Mouse (Mus musculus) heart, adult 2 months (tissue): ENCODE measurements around the gene Nckap5. TPM values are rescaled to one million over a fixed set of nuclear protein-coding genes. Genes with fewer than 3 reads are reported as not detected.

ENCODE experiments used
- DNase-seq, 2 experiments: peaks; one replicate each; pipeline ENCODE4 v3.0.0; 2021
- H3K27ac ChIP-seq: fragments of 200-600 bp; 2 replicates; pipeline ENCODE4 v1.8.1; 2022
- H3K27me3 ChIP-seq: fragments of 200-500 bp; 2 replicates; pipeline ENCODE4 v1.6.1; 2012; ENCODE audit warnings: mild to moderate bottlenecking, low read length, inconsistent platforms, mixed read lengths; ENCODE audit not compliant: control insufficient read depth, insufficient read depth
- H3K36me3 ChIP-seq: fragments of 200-500 bp; 2 replicates; pipeline ENCODE4 v1.6.1; 2012; ENCODE audit warnings: low read length, inconsistent platforms; ENCODE audit not compliant: control insufficient read depth, insufficient read depth
- H3K4me1 ChIP-seq: fragments of 200-500 bp; 2 replicates; pipeline ENCODE4 v1.6.1; 2011; ENCODE audit warnings: low read length; ENCODE audit not compliant: control insufficient read depth, insufficient read depth
- H3K4me3 ChIP-seq: fragments of 200-600 bp; 2 replicates; pipeline ENCODE4 v1.8.1; 2022
- H3K79me2 ChIP-seq: fragments of 200-500 bp; replicated peaks from 2 replicates; pipeline ENCODE4 v1.6.1; 2012; ENCODE audit warnings: mild to moderate bottlenecking, inconsistent platforms, low read length, moderate library complexity, mixed read lengths; ENCODE audit not compliant: control insufficient read depth, insufficient read depth
- H3K9ac ChIP-seq: fragments of 200-500 bp; 2 replicates; pipeline ENCODE4 v1.6.1; 2012; ENCODE audit warnings: low read depth, mild to moderate bottlenecking, control low read depth, inconsistent platforms, low read length, mixed read lengths
- CTCF ChIP-seq: fragments of 200-600 bp; IDR thresholded peaks from 2 replicates; pipeline ENCODE4 v1.8.1; 2022; ENCODE audit warnings: antibody characterized with exemption, mild to moderate bottlenecking, moderate library complexity
- EP300 ChIP-seq: fragments of 200-500 bp; IDR thresholded peaks from 2 replicates; pipeline ENCODE4 v1.6.1; 2011; ENCODE audit warnings: low read depth, low read length, control low read depth; ENCODE audit not compliant: insufficient read depth
- POLR2A ChIP-seq: fragments of 200-500 bp; IDR thresholded peaks from 2 replicates; pipeline ENCODE4 v1.6.1; 2011; ENCODE audit warnings: mild to moderate bottlenecking, low read depth, low read length, control low read depth; ENCODE audit not compliant: insufficient read depth
- WGBS: fragments of 180-500 bp; shearing (Covaris S2); methylation state at CpG from one replicate; pipeline ENCODE4 v1.1.7; 2018; 5-methylcytosine and 5-hydroxymethylcytosine counted together
- intact Hi-C: fragments of 180-260 bp; cut with DNase I; formaldehyde crosslinking; loops from one replicate; pipeline ENCODE4 v1.15.1; 2025
- polyA plus RNA-seq: library from polyadenylated mRNA; depleted of rRNA; stranded (reverse); fragments of >200 nt; gene quantifications from 2 replicates; pipeline ENCODE4 v1.2.3, GENCODE M21; 2012
- total RNA-seq, 2 experiments: library from RNA; stranded (reverse); gene quantifications; 2 replicates each; pipeline ENCODE4 v1.2.3; 2021

The Nckap5 gene
- total and polyA plus RNA-seq, 3 experiments: 2.8 to 9.6 (median 6.0) TPM

DNA sequence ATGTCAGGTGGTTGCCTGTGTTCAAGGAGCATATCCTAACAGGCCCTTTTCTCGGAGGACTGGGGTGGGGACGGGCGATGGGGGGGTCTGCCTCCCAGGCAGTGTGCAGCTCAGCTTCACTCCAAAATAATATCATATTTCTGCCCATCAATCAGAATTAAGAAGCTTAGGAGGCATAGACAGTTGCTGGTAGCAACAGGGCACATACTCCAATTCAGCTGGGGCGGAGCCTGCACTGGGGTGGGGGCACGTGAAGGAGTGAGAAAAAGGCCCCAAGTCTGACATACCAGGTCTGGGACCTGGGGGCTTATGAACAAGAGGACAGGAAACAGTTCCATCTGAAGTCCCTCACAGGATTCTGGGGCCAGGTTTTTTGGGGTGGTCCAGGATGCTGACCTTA, 339.2 kb downstream of the Nckap5 start:
- intact Hi-C loops: no loop called here

DNA sequence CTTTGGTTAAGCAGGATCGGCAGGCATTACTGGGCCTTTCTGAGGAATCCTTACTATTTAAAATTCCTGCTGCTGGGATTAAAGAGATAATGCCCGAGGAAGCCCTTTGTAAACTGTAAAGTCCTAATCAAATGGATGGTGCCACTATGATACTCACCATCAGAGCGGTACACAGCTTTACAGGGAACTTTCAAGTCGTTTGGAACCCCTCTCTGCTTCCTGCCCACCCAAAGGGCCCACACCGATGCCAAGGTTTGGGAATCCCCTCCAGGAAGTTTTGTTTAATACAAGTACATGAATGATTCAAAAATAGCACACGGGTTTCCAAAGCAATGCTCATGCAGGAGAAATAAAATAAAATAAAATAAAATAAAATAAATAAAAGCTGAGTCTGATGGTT, 340.3 kb downstream of the Nckap5 start:
- Histone ChIP-seq H3K36me3 (no peaks in the 10 kb centered on the region), H3K79me2 (no peaks in the 10 kb centered on the region), H3K4me1 (no peaks in the 10 kb centered on the region; the same call in 1 of the 2 replicates), H3K4me3 (no peak overlapping the region), H3K27me3 (no peaks in the 10 kb centered on the region), H3K27ac (no peak overlapping the region), H3K9ac (no peak overlapping the region)
- no peak for DNase-seq
- TF ChIP-seq EP300 (no peak), POLR2A (no peak), CTCF (no peak)
- WGBS: 45% methylated on average over 6 of the region's 6 CpGs
- intact Hi-C loops: no loop called here

More for the DNA sequence above, 339.2 kb downstream of the Nckap5 start:
- H3K4me3 ChIP-seq: no peak overlapping the region
- no peaks in the 10 kb centered on the region for H3K36me3 ChIP-seq
- no peaks in the 10 kb centered on the region for H3K79me2 ChIP-seq
- no peak for TF ChIP-seq POLR2A
- no peak for TF ChIP-seq EP300
- no peak for TF ChIP-seq CTCF
- no peak for DNase-seq
- WGBS: 91% methylated on average over 5 of the region's 5 CpGs
- no peak overlapping the region for H3K9ac ChIP-seq
- no peak overlapping the region for H3K27ac ChIP-seq
- no peaks in the 10 kb centered on the region; the same call in 1 of the 2 replicates for H3K4me1 ChIP-seq
- no peaks in the 10 kb centered on the region for H3K27me3 ChIP-seq

DNA sequence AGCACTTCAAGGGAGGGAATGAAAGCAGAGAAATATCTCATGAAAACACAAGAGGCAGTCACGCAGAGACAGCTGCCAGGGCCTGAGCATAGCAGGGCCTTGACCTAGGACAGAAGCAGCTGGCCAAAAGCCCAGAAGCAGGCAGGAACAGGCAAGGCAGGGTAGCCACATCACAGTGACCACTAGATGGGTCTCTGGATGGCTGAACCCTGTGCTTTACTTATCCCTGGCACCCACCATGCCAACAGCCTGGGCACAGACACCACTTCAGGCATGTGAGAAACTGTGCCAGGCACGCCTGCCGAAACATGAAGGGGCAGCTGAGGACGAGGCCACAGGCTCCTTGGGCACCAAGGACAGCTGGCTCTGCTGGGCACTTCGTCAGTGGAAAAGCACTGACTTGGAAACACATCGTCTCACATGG, 345.9 kb downstream of the Nckap5 start:
- Histone ChIP-seq H3K9ac (no peak overlapping the region), H3K27ac (peak overlapping the region; percentile 84), H3K4me3 (no peak overlapping the region), H3K36me3 (no peaks in the 10 kb centered on the region), H3K79me2 (no peaks in the 10 kb centered on the region), H3K27me3 (no peaks in the 10 kb centered on the region), H3K4me1 (peaks cover 3% of the 10 kb centered on the region; the same call in 1 of the 2 replicates)
- peak; percentile 70 to 88 for DNase-seq
- intact Hi-C loops: loop anchor here (5.0 kb wide), 1 partner anchor 443 kb away; no protein-coding TSS in a partner anchor
- WGBS: 42% methylated on average over 6 of the region's 6 CpGs
- TF ChIP-seq POLR2A (no peak), CTCF (peak; percentile 57), EP300 (peak; percentile 95)

DNA sequence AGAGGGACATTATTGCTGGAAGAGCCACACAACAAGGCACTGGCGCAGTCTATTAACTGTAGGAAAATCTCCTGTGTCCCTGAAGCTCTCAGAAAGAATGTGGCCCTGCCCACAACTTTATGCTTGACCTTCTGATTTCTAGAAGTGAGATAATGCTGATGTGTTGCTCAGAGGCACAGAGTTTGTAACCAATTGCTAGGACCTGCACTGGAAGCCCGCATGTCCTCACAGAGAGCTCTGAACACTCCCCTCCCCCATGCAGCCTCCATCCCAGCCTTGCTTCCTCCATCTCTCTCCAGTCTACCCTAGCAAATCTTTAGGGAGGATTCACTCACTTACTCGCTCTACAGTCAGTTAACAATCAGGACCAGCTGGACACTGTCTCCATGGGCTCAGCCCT, 346.9 kb downstream of the Nckap5 start:
- WGBS: 87% methylated on average over 3 of the region's 3 CpGs
- Histone ChIP-seq H3K27me3 (no peaks in the 10 kb centered on the region), H3K4me1 (peaks cover 3% of the 10 kb centered on the region; the same call in 1 of the 2 replicates), H3K4me3 (no peak overlapping the region), H3K9ac (no peak overlapping the region), H3K36me3 (no peaks in the 10 kb centered on the region), H3K27ac (peak overlapping the region; percentile 65; the same call in 1 of the 2 replicates), H3K79me2 (no peaks in the 10 kb centered on the region)
- no peak for DNase-seq
- intact Hi-C loops: no loop called here
- TF ChIP-seq CTCF: no peak
- no peak for TF ChIP-seq EP300
- TF ChIP-seq POLR2A: no peak

DNA sequence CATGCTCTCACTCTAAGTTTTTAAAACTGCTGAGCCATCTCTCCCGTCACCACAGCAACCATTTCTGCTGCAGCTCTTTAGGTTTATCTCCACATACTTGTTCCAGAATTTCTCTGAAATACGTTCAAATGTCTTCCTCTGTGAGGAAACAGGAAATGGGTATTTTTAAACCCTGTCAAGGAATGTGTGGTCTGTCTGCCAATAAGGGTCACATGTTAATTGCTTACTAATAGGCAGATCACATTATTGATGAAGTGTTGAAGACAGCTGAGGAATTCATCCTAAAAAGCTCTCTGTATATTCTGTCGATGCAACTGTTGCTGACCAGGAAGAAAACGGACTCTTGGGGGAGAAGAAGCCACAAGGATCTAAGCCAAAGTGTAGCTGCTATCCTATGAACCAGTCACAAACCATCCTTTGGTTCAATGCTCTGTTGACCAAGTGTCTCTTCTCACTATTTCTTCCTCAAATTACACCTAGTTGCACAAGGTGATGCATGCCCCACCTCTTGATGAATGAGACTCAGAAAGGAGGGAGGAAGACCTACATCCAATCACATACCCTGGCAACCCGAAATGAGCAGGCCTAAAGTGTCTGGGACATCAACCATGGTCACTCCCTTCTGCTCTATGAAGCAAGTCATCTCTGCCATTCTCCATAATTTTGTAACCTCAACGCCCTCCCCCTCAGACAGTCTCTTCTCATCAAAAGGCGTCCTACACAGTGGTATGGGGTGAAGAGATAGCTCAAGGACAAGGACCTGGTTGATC, 349.0 kb downstream of the Nckap5 start:
- no peaks in the 10 kb centered on the region for H3K27me3 ChIP-seq
- no peak overlapping the region for H3K4me3 ChIP-seq
- no peak overlapping the region for H3K9ac ChIP-seq
- H3K79me2 ChIP-seq: no peaks in the 10 kb centered on the region
- peaks cover 3% of the 10 kb centered on the region; the same call in 1 of the 2 replicates for H3K4me1 ChIP-seq
- no peaks in the 10 kb centered on the region for H3K36me3 ChIP-seq
- intact Hi-C loops: no loop called here
- H3K27ac ChIP-seq: no peak overlapping the region
- DNase-seq: no peak
- no peak for TF ChIP-seq EP300
- no peak for TF ChIP-seq CTCF
- no peak for TF ChIP-seq POLR2A
- WGBS: 64% methylated on average over 7 of the region's 7 CpGs

DNA sequence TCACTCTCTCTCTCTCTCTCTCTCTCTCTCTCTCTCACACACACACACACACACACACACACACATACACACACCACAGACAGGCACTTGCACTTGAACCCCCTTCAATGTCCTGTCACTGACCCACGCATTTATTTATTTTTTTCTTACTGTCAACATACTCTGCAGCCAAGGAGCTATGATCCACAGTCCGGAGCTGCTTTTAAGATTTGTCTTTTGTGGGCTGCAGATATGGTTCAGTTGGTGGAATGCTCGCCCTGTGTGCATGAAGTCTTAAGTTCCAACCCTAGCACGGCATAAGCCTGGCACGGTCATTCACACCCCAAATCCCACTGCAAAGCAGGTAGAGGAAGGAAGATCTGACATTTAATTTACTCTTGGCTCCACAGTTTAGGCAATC, 357.6 kb downstream of the Nckap5 start:
- intact Hi-C loops: no loop called here
- TF ChIP-seq EP300 (no peak), CTCF (no peak), POLR2A (no peak)
- Histone ChIP-seq H3K9ac (no peak overlapping the region), H3K79me2 (no peaks in the 10 kb centered on the region), H3K27me3 (no peaks in the 10 kb centered on the region), H3K36me3 (no peaks in the 10 kb centered on the region), H3K27ac (no peak overlapping the region), H3K4me1 (no peaks in the 10 kb centered on the region; the same call in 1 of the 2 replicates), H3K4me3 (no peak overlapping the region)
- DNase-seq: no peak
- 74% methylated on average over 5 of the region's 5 CpGs for WGBS
